Mouse (Mus musculus): Measurements from ENCODE around the gene Gm3020. TPM values are rescaled to one million over a fixed set of nuclear protein-coding genes. Genes with fewer than 3 reads are reported as not detected.
"Not testable (repeated sequence)": the region's sequence is repeated elsewhere in the genome, so short reads cannot be mapped to it uniquely, and the experiment has no call there.

Gm3020 gene
- polyA plus RNA-seq (2015; fragmentation: Nextera tagmentation; extraction: Ambion mirVana), result 0.62 and 0.88 TPM in 2 replicates

DNA sequence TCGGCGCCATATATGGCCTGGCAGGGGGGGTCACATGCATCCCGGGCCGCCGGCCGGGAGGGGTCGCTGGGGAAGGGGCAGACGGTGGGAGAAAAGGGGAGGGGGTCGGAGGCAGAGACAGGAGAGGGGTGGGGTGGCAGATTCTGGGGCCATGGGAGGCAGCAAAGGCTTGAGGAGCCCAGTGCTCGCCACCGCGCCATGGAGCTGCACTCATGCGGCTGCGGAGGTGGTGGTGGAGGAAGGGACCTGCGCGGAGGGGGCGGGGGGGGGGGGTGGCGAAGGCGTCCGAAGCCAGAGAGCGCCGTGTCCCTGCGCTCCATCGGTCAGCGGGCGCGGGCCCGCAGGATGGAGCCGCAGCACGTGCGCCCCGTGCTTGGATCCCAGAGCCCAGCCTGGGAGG, at the start of gene Gm3020:
Gm3020 (plus strand) TSS at position 301 of the 400 bp plus-strand sequence.
- not testable (repeated sequence) for H3K36me3 ChIP-seq; H3K9ac ChIP-seq; H3K27me3 ChIP-seq (replicated peaks); ATAC-seq; H3K9me3 ChIP-seq; H3K4me1 ChIP-seq (replicated peaks); H3K4me2 ChIP-seq (replicated peaks); H3K4me3 ChIP-seq (replicated peaks); H3K27ac ChIP-seq
- WGBS, result no CpG with 5 or more reads among the region's 32 CpGs

DNA sequence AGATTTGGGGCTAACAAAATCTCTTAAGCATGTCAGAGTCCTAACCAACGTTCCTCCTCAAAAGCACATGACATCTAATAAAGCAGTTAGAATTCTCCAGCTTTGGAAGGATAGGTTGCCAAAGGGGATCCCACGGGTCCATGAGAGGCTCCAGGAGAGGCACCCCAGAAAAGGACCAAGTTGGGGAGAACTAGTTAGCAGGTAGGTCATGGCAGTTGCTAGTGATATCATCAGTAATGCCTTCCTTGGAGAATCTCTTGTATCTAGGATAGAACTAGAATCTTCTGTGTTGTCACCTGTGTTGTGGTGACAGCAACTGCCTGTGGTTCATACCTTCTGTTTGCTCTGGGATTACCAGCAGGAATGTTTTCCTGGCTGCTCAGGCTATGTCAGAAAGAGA, 17.6 kb upstream of the Gm3020 start, which contains the start of gene Gm3012:
Gm3012 (plus strand) TSS at position 301 of the 400 bp plus-strand sequence.
- not testable (repeated sequence) for H3K36me3 ChIP-seq; H3K4me3 ChIP-seq (replicated peaks); H3K9ac ChIP-seq; H3K27me3 ChIP-seq (replicated peaks); H3K9me3 ChIP-seq; H3K27ac ChIP-seq; H3K4me1 ChIP-seq (replicated peaks); H3K4me2 ChIP-seq (replicated peaks); ATAC-seq
- WGBS, result no CpG with 5 or more reads among the region's 2 CpGs

- H3K9ac ChIP-seq; H3K36me3 ChIP-seq; H3K4me2 ChIP-seq (replicated peaks); H3K4me3 ChIP-seq (replicated peaks); H3K27me3 ChIP-seq (replicated peaks); H3K9me3 ChIP-seq; H3K4me1 ChIP-seq (replicated peaks); ATAC-seq; H3K27ac ChIP-seq: not testable (repeated sequence)
- WGBS, result no CpG with 5 or more reads among the region's 3 CpGs
These were observed 36.7 kb downstream of the Gm3020 start, which contains the start of gene Gm3043 for GRCm38 (mm10) chr14:3688483-3688882. TSS of gene Gm3043 (plus strand) at chr14:3688783.

Other genes starting within 250 kb of the Gm3020 start
- gene Gm10409, start 239.4 kb upstream of the Gm3020 start, polyA plus RNA-seq (2015; fragmentation: Nextera tagmentation; extraction: Ambion mirVana), result 0.62 and 0.88 TPM in 2 replicates
- gene Gm3005, start 223.9 kb upstream of the Gm3020 start, polyA plus RNA-seq (2015; fragmentation: Nextera tagmentation; extraction: Ambion mirVana), result 0.16 and 0.30 TPM in 2 replicates
- gene Gm10408, start 202.7 kb upstream of the Gm3020 start, polyA plus RNA-seq (2015; fragmentation: Nextera tagmentation; extraction: Ambion mirVana), result not detected in 2 replicates
- not detected in 2 replicates for gene Gm3012, start 17.5 kb upstream of the Gm3020 start, polyA plus RNA-seq (2015; fragmentation: Nextera tagmentation; extraction: Ambion mirVana)
- not detected in 2 replicates for gene Gm3043, start 36.8 kb downstream of the Gm3020 start, polyA plus RNA-seq (2015; fragmentation: Nextera tagmentation; extraction: Ambion mirVana)
- gene Gm3002, start 158.0 kb downstream of the Gm3020 start, polyA plus RNA-seq (2015; fragmentation: Nextera tagmentation; extraction: Ambion mirVana), result 0.10 and 0.19 TPM in 2 replicates
- gene Gm3033, start 194.2 kb downstream of the Gm3020 start, polyA plus RNA-seq (2015; fragmentation: Nextera tagmentation; extraction: Ambion mirVana), result not detected in 2 replicates
- gene Gm2916, start 232.1 kb downstream of the Gm3020 start, polyA plus RNA-seq (2015; fragmentation: Nextera tagmentation; extraction: Ambion mirVana), result 0.11 TPM in 1 of 2 replicates, not detected in the other

Data from intestine, embryonic 15.5 days (tissue).